Comparison of ENCODE assay signal across 10 mouse cellular contexts in the genomic region with DNA sequence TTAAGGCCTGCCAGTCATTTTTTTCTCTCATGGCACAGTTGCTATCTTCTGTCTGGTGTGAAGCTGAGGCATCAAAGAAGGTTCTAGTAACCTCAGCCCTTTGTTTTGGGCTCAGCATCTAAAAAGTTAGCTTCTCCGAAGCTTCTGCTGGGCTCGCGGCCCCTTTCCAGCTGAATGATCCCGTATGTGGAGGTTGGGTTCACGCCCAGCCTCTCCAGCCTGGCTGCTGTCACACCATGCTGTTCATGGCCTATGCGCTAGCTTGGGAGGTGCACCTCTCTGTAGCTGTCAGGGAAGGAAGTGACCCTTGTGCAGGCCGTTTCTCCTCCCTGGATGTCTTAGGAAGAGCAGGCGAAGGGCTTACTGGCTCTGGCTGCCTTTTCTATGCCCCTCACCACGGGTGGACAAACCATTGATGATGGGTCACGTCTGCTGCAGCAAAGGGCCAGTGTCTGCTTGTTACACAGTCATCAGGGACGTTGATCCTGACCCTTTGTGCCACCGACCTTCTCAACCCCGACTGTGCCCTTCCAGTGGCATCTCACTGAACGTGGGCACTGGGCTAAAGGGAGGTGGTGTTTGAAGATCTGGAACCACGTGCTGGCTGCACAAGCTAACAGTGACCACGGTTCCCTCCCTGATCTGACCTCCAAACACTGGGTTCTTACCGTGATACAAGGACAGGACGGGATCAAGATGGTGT. TPM values are rescaled to one million over a fixed set of nuclear protein-coding genes. Genes with fewer than 3 reads are reported as not detected.
DNase-seq lines count a peak whose midpoint lies in the region; ATAC-seq and TF ChIP-seq lines count a peak whose summit lies in the region.
"Had no signal": no experiment of that assay in that cellular context is flagged by ENCODE, and none has a peak within 500 bp of the region (broad histone marks: within the 10 kb centered on the region; RNA-seq: fewer than 3 reads in every experiment).

No protein-coding gene starts in this region.

- no peak for TF ChIP-seq POLR2A in heart, adult 2 months (IDR thresholded peaks at IDR 0.05; ENCODE audit: insufficient read depth, low read depth, low read length)

- no peak for DNase-seq in heart, adult 2 months
- DNase-seq in heart, adult 18-20 months = no peak
- peak; percentile 76 for DNase-seq in left cerebral cortex, postnatal 4 days
- DNase-seq in left cerebral cortex, postnatal 25 days (ENCODE audit: low spot score in 2 of 2) = no peak
- peak; percentile 36 to 48 for DNase-seq in heart, postnatal 14 days
- no peak for DNase-seq in midbrain, postnatal 0 days (ENCODE audit: low spot score)
- no peak for DNase-seq in adrenal gland, adult 8-10 months
- DNase-seq in spleen, postnatal 4 days (ENCODE audit: low spot score in 2 of 2) = no peak
- DNase-seq: lung, postnatal 10 days had no signal

- no peak overlapping the region for H3K4me3 ChIP-seq in heart, adult 2 months
- no peak overlapping the region for H3K4me3 ChIP-seq in midbrain, postnatal 0 days (ENCODE audit: low read depth, low read length)
- H3K4me3 ChIP-seq: embryonic facial prominence, embryonic 15.5 days had no signal

- no peaks in the 10 kb centered on the region for H3K9me3 ChIP-seq in midbrain, postnatal 0 days (ENCODE audit: low read length)
- H3K9me3 ChIP-seq: embryonic facial prominence, embryonic 15.5 days had no signal

- no peak for TF ChIP-seq CTCF in heart, adult 2 months (IDR thresholded peaks at IDR 0.05)
- no peak for TF ChIP-seq CTCF in midbrain, postnatal 0 days (IDR thresholded peaks at IDR 0.05)

- H3K9ac ChIP-seq in heart, adult 2 months (ENCODE audit: low read depth, low read length) = no peak overlapping the region
- no peak overlapping the region for H3K9ac ChIP-seq in midbrain, postnatal 0 days (replicated peaks; ENCODE audit: low read length, poor library complexity, severe bottlenecking)
- H3K9ac ChIP-seq: embryonic facial prominence, embryonic 15.5 days had no signal

- intact Hi-C loops in heart, adult 2 months (cut with DNase I) = no loop called here
- intact Hi-C loops in left cerebral cortex, postnatal 4 days (cut with DNase I) = loop anchor here (10.0 kb wide), 1 partner anchor 575 kb away; a partner anchor contains a TSS
- intact Hi-C loops in left cerebral cortex, postnatal 25 days (cut with DNase I) = loop anchor here (10.0 kb wide), 1 partner anchor 575 kb away; a partner anchor contains a TSS
- intact Hi-C loops in heart, postnatal 14 days (cut with DNase I) = no loop called here

- H3K27ac ChIP-seq in heart, adult 2 months = peak overlapping the region; percentile 88
- peak overlapping the region; percentile 76 for H3K27ac ChIP-seq in midbrain, postnatal 0 days (ENCODE audit: low read depth, low read length)

- ATAC-seq in midbrain, postnatal 0 days (ENCODE audit: low FRiP score) = no peak

- no peak overlapping the region for H3K4me2 ChIP-seq in midbrain, postnatal 0 days (ENCODE audit: low read depth, low read length, poor library complexity, severe bottlenecking)
- H3K4me2 ChIP-seq: embryonic facial prominence, embryonic 15.5 days had no signal

- WGBS in heart, adult 2 months = 68% methylated on average over 18 of the region's 18 CpGs
- 62% methylated on average over 18 of the region's 18 CpGs for WGBS in midbrain, postnatal 0 days

- TF ChIP-seq EP300 in heart, adult 2 months (IDR thresholded peaks at IDR 0.05; ENCODE audit: insufficient read depth, low read depth, low read length) = no peak

- no peaks in the 10 kb centered on the region for H3K79me2 ChIP-seq in heart, adult 2 months (replicated peaks; ENCODE audit: control insufficient read depth, insufficient read depth, low read length)

- H3K4me1 ChIP-seq in heart, adult 2 months (ENCODE audit: control insufficient read depth, insufficient read depth, low read length) = peaks cover 30% of the 10 kb centered on the region
- H3K4me1 ChIP-seq in midbrain, postnatal 0 days (ENCODE audit: insufficient read depth, low read length) = peaks cover 17% of the 10 kb centered on the region

- no peaks in the 10 kb centered on the region for H3K27me3 ChIP-seq in heart, adult 2 months (ENCODE audit: control insufficient read depth, insufficient read depth, low read length)
- H3K27me3 ChIP-seq in midbrain, postnatal 0 days (ENCODE audit: insufficient read depth, low read length) = no peaks in the 10 kb centered on the region
- H3K27me3 ChIP-seq: embryonic facial prominence, embryonic 15.5 days had no signal

- no peaks in the 10 kb centered on the region for H3K36me3 ChIP-seq in heart, adult 2 months (ENCODE audit: control insufficient read depth, insufficient read depth, low read length)
- no peaks in the 10 kb centered on the region for H3K36me3 ChIP-seq in midbrain, postnatal 0 days (ENCODE audit: insufficient read depth, low read length)
- H3K36me3 ChIP-seq: embryonic facial prominence, embryonic 15.5 days had no signal

RNA-seq across cellular contexts. Expression of a gene that starts 50.0 kb away (rescaled TPM):
- total RNA-seq in heart, adult 2 months (2021) = 10 to 100 TPM; 28.2 to 31.9 TPM
- 15.9 and 17.4 TPM in 2 replicates for polyA plus RNA-seq in heart, adult 2 months (2012; rRNA removed)
- total RNA-seq in heart, adult 18-20 months (2021) = 10 to 100 TPM; 32.7 to 33.4 TPM
- 100 to 1,000 TPM in 1 of 2 experiments, 10 to 100 TPM in 1; 94.9 to 103 TPM for total RNA-seq in left cerebral cortex, postnatal 4 days (2021)
- 10 to 100 TPM; 61.0 to 84.7 TPM for total RNA-seq in left cerebral cortex, postnatal 25 days (2021)
- 10 to 100 TPM; 44.6 to 45.7 TPM for total RNA-seq in heart, postnatal 14 days (2021)
- total RNA-seq in midbrain, postnatal 0 days (2014; rRNA removed) = 105 and 108 TPM in 2 replicates
- polyA plus RNA-seq in midbrain, postnatal 0 days (2015; fragmentation: Nextera tagmentation; extraction: Ambion mirVana) = 95.3 and 100 TPM in 2 replicates
- total RNA-seq in adrenal gland, adult 8-10 months (2022) = 100 to 1,000 TPM; 114 to 136 (median 132) TPM

Comparison
In these comparisons a context has a peak if more than half of its experiments do, and no peak if none do; other contexts are left out.
1. DNase-seq: peak in left cerebral cortex, postnatal 4 days (single experiment) and heart, postnatal 14 days (2 of 2); none in heart, adult 2 months (0 of 2), heart, adult 18-20 months (0 of 2), left cerebral cortex, postnatal 25 days (0 of 2), midbrain, postnatal 0 days (single experiment), adrenal gland, adult 8-10 months (single experiment) and spleen, postnatal 4 days (0 of 2).
2. intact Hi-C loops: an anchor here in left cerebral cortex, postnatal 4 days (10.0 kb wide) and left cerebral cortex, postnatal 25 days (10.0 kb wide); none called in heart, adult 2 months and heart, postnatal 14 days.